Mouse (Mus musculus) liver, embryonic 16.5 days (tissue): ENCODE measurements at regions not wholly inside any gene's neighbourhood (a gene's known extent, or its start where the extent isn't known, plus 50 kb on each side); places are given as distances from the start of the nearest gene placed in this dataset.
"Not testable (repeated sequence)": the region's sequence is repeated elsewhere in the genome, so short reads cannot be mapped to it uniquely, and the experiment has no call there.

Experiments used
- ATAC-seq: fragments of 200-750 bp; cut with Nextera tagmentation; 2 replicates; pipeline ENCODE4 v1.8.0; 2017; ENCODE audit warnings: low read depth, mild to moderate bottlenecking, moderate number of reproducible peaks, moderate library complexity
- H3K27ac ChIP-seq: fragments of 300-500 bp; sonication (generic); 2 replicates; pipeline ENCODE4 v1.5.1; 2014; ENCODE audit warnings: mild to moderate bottlenecking, low read length
- H3K27me3 ChIP-seq: fragments of 300-500 bp; sonication (generic); 2 replicates; pipeline ENCODE4 v1.6.1; 2014; ENCODE audit warnings: low read depth, low read length, mixed read lengths; ENCODE audit not compliant: control insufficient read depth, insufficient read depth
- H3K36me3 ChIP-seq: fragments of 300-500 bp; sonication (generic); 2 replicates; pipeline ENCODE4 v1.6.1; 2014; ENCODE audit warnings: mild to moderate bottlenecking; ENCODE audit not compliant: control insufficient read depth, insufficient read depth
- H3K4me1 ChIP-seq: fragments of 300-500 bp; sonication (generic); 2 replicates; pipeline ENCODE4 v1.6.1; 2014; ENCODE audit warnings: low read depth, low read length, mixed read lengths; ENCODE audit not compliant: control insufficient read depth
- H3K4me2 ChIP-seq: fragments of 300-500 bp; sonication (generic); 2 replicates; pipeline ENCODE4 v1.6.1; 2014; ENCODE audit warnings: low read depth, low read length, mixed read lengths
- H3K4me3 ChIP-seq: fragments of 300-500 bp; sonication (generic); 2 replicates; pipeline ENCODE4 v1.5.1; 2014; ENCODE audit warnings: low read depth, mild to moderate bottlenecking, low read length
- H3K9ac ChIP-seq: fragments of 300-500 bp; sonication (generic); 2 replicates; pipeline ENCODE4 v1.6.1; 2014; ENCODE audit warnings: low read depth, low read length
- H3K9me3 ChIP-seq: fragments of 300-500 bp; sonication (generic); replicated peaks from 2 replicates; pipeline ENCODE4 v1.6.1; 2016; ENCODE audit warnings: low read length; ENCODE audit not compliant: control insufficient read depth
- WGBS: fragments of 180-500 bp; shearing (Covaris S2); extraction: QIAGEN DNeasy Blood & Tissue Kit; methylation state at CpG from one replicate; pipeline ENCODE4 v1.1.7; 2014; ENCODE audit not compliant: insufficient replicate concordance; 5-methylcytosine and 5-hydroxymethylcytosine counted together

DNA sequence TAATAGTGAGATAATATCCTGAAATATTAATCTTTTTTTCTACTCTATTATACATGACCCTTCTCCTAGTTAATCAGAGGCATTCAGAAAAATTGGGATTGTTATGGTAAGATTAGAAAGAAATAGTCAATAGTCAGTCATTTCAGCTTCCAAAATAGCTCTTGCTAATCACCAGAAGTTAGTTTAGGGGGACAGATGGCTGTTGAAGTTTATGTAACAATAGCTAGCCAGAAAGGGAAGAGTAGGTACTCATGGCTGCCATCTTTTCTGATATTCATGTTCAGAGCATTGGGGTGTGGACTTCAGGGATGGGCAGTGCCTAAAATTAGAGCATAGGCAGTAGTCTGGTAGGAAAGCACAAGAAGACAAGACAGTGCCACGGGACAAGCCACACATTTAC, 306.8 kb upstream of the Ercc4 start:
- Histone ChIP-seq H3K4me1 (no peaks in the 10 kb centered on the region), H3K27ac (no peak overlapping the region), H3K4me2 (no peak overlapping the region), H3K27me3 (no peaks in the 10 kb centered on the region), H3K36me3 (no peaks in the 10 kb centered on the region), H3K9ac (no peak overlapping the region), H3K4me3 (no peak overlapping the region), H3K9me3 (no peaks in the 10 kb centered on the region)
- ATAC-seq = no peak
- WGBS = 26% methylated on average over 1 of the region's 1 CpGs

DNA sequence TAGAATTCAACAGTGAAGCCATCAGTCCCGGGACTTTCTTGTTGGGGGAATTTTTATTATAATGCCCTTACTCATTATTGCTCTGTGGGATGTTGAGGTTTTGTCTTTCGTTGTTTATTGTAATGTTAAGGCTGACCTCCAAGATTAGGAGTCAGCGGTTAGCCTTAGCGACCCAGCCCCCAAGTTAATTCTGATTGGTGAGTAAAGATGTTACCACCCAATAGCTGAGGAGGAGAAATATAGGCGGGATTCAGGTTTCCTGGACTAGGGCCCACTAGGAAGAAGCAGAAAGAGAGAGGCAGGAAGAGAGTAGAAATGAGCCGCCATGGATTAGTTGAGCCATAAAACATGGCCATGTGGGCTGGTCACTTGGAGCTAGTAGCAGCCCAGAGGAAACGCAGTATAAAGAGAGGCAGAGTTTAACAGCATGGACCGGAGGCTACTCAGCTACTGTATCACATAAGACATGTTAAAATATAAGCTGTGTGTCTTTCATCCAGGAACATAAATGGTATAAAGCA, 302.1 kb upstream of the Ercc4 start:
- 45% methylated on average over 8 of the region's 8 CpGs for WGBS
- no peaks in the 10 kb centered on the region for H3K27me3 ChIP-seq
- no peak for ATAC-seq
- H3K4me1 ChIP-seq = no peaks in the 10 kb centered on the region
- H3K4me2 ChIP-seq = no peak overlapping the region
- H3K27ac ChIP-seq = no peak overlapping the region
- H3K9me3 ChIP-seq = no peaks in the 10 kb centered on the region
- H3K9ac ChIP-seq = no peak overlapping the region
- H3K36me3 ChIP-seq = no peaks in the 10 kb centered on the region
- no peak overlapping the region for H3K4me3 ChIP-seq

DNA sequence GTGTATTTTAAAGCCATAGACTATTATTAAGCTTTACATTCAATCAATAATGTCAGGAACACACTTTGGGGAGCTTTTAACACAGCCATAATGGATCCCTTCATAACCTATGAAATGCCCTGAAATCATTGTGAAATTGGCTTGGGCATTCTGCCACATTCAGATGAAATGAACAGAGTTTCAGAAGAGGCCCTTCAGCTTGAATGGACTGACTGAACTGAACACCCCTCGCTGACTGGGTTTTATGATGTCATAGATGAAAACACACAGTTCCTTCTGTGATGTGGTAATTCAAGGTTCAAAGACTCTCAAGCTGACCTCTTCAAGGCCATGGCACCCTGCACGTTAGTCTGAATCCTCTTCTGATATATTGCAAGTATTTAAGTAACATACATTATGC, 298.4 kb upstream of the Ercc4 start:
- H3K4me3 ChIP-seq = no peak overlapping the region
- ATAC-seq = no peak
- H3K36me3 ChIP-seq = no peaks in the 10 kb centered on the region
- no peak overlapping the region for H3K4me2 ChIP-seq
- H3K9me3 ChIP-seq = no peaks in the 10 kb centered on the region
- H3K27ac ChIP-seq = no peak overlapping the region
- H3K27me3 ChIP-seq = no peaks in the 10 kb centered on the region
- no peaks in the 10 kb centered on the region for H3K4me1 ChIP-seq
- WGBS = 56% methylated on average over 2 of the region's 2 CpGs
- no peak overlapping the region for H3K9ac ChIP-seq

DNA sequence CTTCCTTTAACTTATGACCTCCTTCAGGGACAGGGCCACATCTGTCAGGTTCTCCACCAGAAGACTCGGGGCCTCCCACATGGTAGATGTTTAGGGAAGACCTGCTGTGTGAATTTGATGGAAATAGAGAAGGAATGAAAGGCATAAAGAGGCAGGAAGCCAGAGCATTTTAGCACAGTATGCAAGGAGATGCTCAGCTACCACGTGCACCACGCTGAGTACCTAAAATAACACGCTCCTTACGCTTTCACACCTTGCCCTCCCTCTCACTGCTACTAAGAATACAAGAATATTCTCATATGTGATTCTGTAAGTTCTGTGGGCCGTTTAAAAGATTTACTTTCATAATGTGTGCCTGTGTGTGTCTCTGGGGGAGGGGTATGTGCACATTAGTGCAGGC, 284.8 kb upstream of the Ercc4 start:
- no peak overlapping the region for H3K27ac ChIP-seq
- WGBS = 61% methylated on average over 6 of the region's 6 CpGs

DNA sequence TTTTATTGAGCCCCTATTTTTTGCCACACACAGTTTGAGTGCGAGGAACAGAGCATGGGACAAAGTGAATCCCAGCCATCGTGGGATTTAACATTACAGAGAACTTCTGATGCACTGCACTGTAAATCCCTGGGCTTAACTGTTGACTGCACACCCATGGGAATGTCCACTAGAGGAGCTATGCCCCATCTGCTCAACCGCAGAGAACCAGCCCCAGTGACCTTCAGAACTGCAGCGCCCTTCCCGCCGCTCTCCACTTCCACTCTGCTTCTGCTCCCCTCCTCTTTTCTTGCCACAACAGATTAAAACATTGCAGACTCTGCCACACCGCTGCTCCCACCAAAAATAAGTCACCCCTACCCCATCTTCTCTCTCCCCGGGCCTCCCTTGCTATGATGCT, 283.3 kb upstream of the Ercc4 start:
- no peaks in the 10 kb centered on the region for H3K27me3 ChIP-seq
- H3K36me3 ChIP-seq = no peaks in the 10 kb centered on the region
- no peak overlapping the region for H3K4me2 ChIP-seq
- no peaks in the 10 kb centered on the region for H3K4me1 ChIP-seq
- no peak overlapping the region for H3K4me3 ChIP-seq
- H3K27ac ChIP-seq = no peak overlapping the region
- no peak overlapping the region for H3K9ac ChIP-seq
- ATAC-seq = no peak
- 42% methylated on average over 8 of the region's 8 CpGs for WGBS
- H3K9me3 ChIP-seq = no peaks in the 10 kb centered on the region

More for the DNA sequence above, 284.8 kb upstream of the Ercc4 start:
- no peaks in the 10 kb centered on the region for H3K36me3 ChIP-seq
- H3K4me3 ChIP-seq = no peak overlapping the region
- no peaks in the 10 kb centered on the region for H3K27me3 ChIP-seq
- H3K4me1 ChIP-seq = no peaks in the 10 kb centered on the region
- no peak overlapping the region for H3K9ac ChIP-seq
- H3K4me2 ChIP-seq = no peak overlapping the region
- H3K9me3 ChIP-seq = no peaks in the 10 kb centered on the region
- ATAC-seq = no peak

DNA sequence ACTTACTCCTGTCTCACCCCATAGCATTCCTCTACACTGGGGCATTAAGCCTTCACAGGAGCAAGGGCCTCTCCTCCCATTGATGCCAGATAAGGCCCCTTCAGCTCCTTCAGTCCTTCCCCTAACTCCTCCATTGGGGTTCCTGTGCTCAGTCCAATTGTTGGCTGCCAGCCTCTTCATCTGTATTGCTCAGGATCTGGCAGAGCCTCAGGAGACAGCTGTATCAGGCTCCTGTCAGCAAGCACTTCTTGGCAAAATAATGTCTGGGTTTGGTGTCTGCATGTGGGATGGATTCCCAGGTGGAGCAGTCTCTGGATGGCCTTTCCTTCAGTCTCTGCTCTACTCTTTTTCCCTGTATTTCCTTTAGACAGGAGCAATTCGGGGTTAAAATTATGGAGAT, 278.2 kb upstream of the Ercc4 start:
- H3K4me2 ChIP-seq, H3K36me3 ChIP-seq, H3K9me3 ChIP-seq, H3K4me1 ChIP-seq, H3K27me3 ChIP-seq, H3K27ac ChIP-seq, H3K4me3 ChIP-seq, ATAC-seq, H3K9ac ChIP-seq: not testable (repeated sequence)
- 29% methylated on average over 1 of the region's 1 CpGs for WGBS

DNA sequence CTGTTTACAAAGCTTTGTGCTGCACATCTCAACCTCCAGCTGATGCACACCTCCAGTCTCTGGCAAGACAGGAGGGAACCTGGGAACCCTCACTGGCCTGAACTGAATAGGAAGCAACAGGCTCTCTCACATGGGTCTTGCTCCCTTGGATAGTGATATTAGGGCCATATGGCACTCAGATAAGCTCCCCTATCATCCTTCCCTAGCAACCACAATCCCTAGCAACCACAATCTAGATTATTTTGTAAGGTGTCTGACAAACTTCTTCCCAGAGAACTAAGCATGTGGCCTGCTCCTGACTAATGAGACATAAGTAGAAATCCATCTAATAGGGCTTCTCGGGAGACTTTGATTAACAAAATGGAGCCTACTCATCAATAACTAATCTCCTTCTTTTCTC, 253.1 kb upstream of the Ercc4 start:
- no peak overlapping the region for H3K4me3 ChIP-seq
- no peaks in the 10 kb centered on the region for H3K9me3 ChIP-seq
- H3K27me3 ChIP-seq = no peaks in the 10 kb centered on the region
- no peaks in the 10 kb centered on the region for H3K4me1 ChIP-seq
- no peaks in the 10 kb centered on the region for H3K36me3 ChIP-seq
- H3K27ac ChIP-seq = no peak overlapping the region
- H3K9ac ChIP-seq = no peak overlapping the region
- no peak for ATAC-seq
- WGBS = 45% methylated on average over 1 of the region's 1 CpGs
- no peak overlapping the region for H3K4me2 ChIP-seq

DNA sequence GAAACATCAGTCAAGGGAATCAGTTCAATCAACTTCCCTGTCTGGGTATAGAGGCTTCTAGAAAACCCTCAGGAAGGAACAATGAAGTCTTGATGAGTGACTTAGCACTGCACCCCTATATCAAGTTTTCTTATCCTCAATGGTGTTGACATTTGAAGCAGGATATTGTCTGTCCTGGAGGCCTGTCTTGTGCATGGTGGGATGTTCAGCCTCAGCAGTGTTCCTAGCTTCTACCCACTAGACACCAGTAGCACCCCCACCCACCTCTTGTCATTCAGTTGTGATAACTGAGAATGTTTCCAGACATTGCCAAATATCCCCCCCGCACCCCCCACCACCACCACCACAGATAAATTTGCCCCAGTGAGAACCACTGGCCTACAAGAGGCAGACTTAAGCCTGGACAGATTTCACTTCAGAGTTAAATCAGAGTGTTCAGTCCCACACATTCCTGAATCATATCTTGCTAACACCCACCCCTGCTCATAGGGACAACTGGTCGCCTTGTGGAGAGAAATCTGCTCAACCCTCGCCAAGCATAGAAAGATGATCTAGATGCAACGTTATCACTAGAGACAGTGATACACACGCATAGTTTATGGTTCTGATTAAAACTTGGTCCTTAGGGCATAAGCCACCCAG, 249.6 kb upstream of the Ercc4 start:
- WGBS = 63% methylated on average over 5 of the region's 5 CpGs
- Histone ChIP-seq H3K4me1 (no peaks in the 10 kb centered on the region), H3K4me2 (no peak overlapping the region), H3K9ac (no peak overlapping the region), H3K9me3 (no peaks in the 10 kb centered on the region), H3K27ac (no peak overlapping the region), H3K36me3 (no peaks in the 10 kb centered on the region), H3K27me3 (no peaks in the 10 kb centered on the region), H3K4me3 (no peak overlapping the region)
- no peak for ATAC-seq

DNA sequence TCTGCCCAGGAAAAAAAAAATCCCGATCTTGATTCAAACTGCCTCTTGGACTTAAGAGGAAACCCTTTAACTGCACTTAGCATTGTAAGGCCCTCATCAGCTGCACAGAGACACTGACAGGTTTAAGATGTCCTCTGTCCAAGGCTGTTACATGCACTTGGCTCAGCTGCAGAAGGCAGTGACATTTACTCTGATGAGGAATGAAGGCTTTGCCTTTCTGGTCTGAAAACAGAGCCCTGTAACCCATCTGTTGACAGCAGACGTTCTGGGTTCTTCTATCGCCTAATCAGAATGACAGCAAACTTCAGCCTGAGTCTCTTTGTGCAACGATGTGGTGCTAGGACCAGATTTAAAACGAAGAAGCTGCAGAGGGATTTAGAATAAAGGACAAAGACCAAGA, 246.9 kb upstream of the Ercc4 start:
- no peak for ATAC-seq

More for the DNA sequence above, 246.9 kb upstream of the Ercc4 start:
- no peak overlapping the region for H3K4me2 ChIP-seq
- WGBS = 55% methylated on average over 5 of the region's 5 CpGs
- H3K4me1 ChIP-seq = no peaks in the 10 kb centered on the region
- H3K9ac ChIP-seq = no peak overlapping the region
- H3K36me3 ChIP-seq = no peaks in the 10 kb centered on the region
- no peaks in the 10 kb centered on the region for H3K9me3 ChIP-seq
- H3K27ac ChIP-seq = no peak overlapping the region
- no peak overlapping the region for H3K4me3 ChIP-seq
- no peaks in the 10 kb centered on the region for H3K27me3 ChIP-seq
